Mouse (Mus musculus): ENCODE measurements around the gene Uchl1.
A peak's percentile ranks its signal among the peaks of the same experiment; 100 is the strongest.

Gene Uchl1

GRCm38 (mm10) chr5:66675983-66676382 lies at the start of gene Uchl1:
Gene Uchl1, plus strand, starts transcription at chr5:66676091.
- peak; percentile 51 for DNase-seq

GRCm38 (mm10) chr5:66627805-66628204 lies 48.1 kb upstream of the Uchl1 start:
- no peak for DNase-seq

GRCm38 (mm10) chr5:66635459-66636079 lies 40.3 kb upstream of the Uchl1 start:
- no peak for DNase-seq

- DNase-seq: no peak
Observed at GRCm38 (mm10) chr5:66642156-66642555, 33.7 kb upstream of the Uchl1 start.

- no peak for DNase-seq
Observed at GRCm38 (mm10) chr5:66643260-66643659, 32.6 kb upstream of the Uchl1 start.

GRCm38 (mm10) chr5:66647504-66647903 lies 28.4 kb upstream of the Uchl1 start:
- DNase-seq: no peak

GRCm38 (mm10) chr5:66654220-66654619 lies 21.7 kb upstream of the Uchl1 start:
- peak; percentile 34 for DNase-seq

- no peak for DNase-seq
Observed at GRCm38 (mm10) chr5:66675189-66675890, 551 bp upstream of the Uchl1 start.

- peak; percentile 25 for DNase-seq
Observed at GRCm38 (mm10) chr5:66676457-66677117, 696 bp downstream of the Uchl1 start.

GRCm38 (mm10) chr5:66677411-66678345 lies 1.8 kb downstream of the Uchl1 start:
- no peak for DNase-seq

- no peak for DNase-seq
Observed at GRCm38 (mm10) chr5:66679222-66679621, 3.3 kb downstream of the Uchl1 start.

GRCm38 (mm10) chr5:66685930-66686329 lies 10.0 kb downstream of the Uchl1 start:
- no peak for DNase-seq

GRCm38 (mm10) chr5:66686863-66687262 lies 11.0 kb downstream of the Uchl1 start:
- DNase-seq: no peak

GRCm38 (mm10) chr5:66687737-66688136 lies 11.8 kb downstream of the Uchl1 start:
- no peak for DNase-seq

GRCm38 (mm10) chr5:66688286-66688685 lies 12.4 kb downstream of the Uchl1 start:
- no peak for DNase-seq

- DNase-seq: no peak
Observed at GRCm38 (mm10) chr5:66689796-66690195, 13.9 kb downstream of the Uchl1 start.

- DNase-seq: no peak
Observed at GRCm38 (mm10) chr5:66693231-66693630, 17.3 kb downstream of the Uchl1 start.

GRCm38 (mm10) chr5:66697119-66697518 lies 21.2 kb downstream of the Uchl1 start:
- DNase-seq: no peak

GRCm38 (mm10) chr5:66699911-66700310 lies 24.0 kb downstream of the Uchl1 start:
- DNase-seq: no peak

- DNase-seq: no peak
Observed at GRCm38 (mm10) chr5:66701951-66702350, 26.1 kb downstream of the Uchl1 start.

GRCm38 (mm10) chr5:66703317-66704004 lies 27.6 kb downstream of the Uchl1 start:
- no peak for DNase-seq

- DNase-seq: no peak
Observed at GRCm38 (mm10) chr5:66707859-66708258, 32.0 kb downstream of the Uchl1 start.

All from kidney, adult 18-20 months (tissue).